Comparison of ENCODE assay signal across 22 mouse cellular contexts in the genomic region with DNA sequence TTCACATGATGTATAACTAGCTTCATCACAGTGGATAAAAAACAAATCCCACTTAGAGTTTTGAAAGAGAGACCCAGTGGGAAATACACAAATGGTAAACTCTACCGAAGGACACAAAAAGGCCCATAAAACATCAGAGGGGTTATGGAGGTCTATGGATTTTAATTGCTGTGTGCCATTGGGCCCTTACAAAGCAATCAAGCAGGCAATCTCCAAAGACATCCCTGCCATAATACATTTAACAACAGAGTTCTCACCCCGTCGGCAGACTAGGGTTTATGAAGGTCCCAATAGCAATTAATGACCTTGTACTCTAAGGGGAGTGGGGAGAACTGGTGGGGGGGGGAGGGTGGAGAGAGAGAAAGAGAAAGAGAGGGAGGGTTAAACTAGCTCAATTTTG.
"Had no signal": no experiment of that assay in that cellular context is flagged by ENCODE, and none has a peak within 500 bp of the region (broad histone marks: within the 10 kb centered on the region; RNA-seq: fewer than 3 reads in every experiment).

No protein-coding gene starts in this region.

- H3K4me2 ChIP-seq: limb, embryonic 12.5 days; limb, embryonic 15.5 days; liver, embryonic 11.5 days; lung, embryonic 14.5 days; neural tube, embryonic 12.5 days had no signal

- DNase-seq: kidney, adult 18-20 months; kidney, adult 9 months; kidney, postnatal 14 days; kidney, postnatal 4 days; left cerebral cortex, postnatal 4 days; liver, postnatal 0 days; lung, embryonic 14.5 days; right cerebral cortex, adult 18-20 months; right cerebral cortex, postnatal 14 days; right cerebral cortex, postnatal 4 days; thymus, adult 2 months; thymus, postnatal 14 days; thymus, postnatal 4 days had no signal

- H3K9me3 ChIP-seq: limb, embryonic 12.5 days; limb, embryonic 15.5 days; neural tube, embryonic 12.5 days had no signal

- H3K4me3 ChIP-seq: limb, embryonic 12.5 days; limb, embryonic 15.5 days; neural tube, embryonic 12.5 days had no signal

- H3K27me3 ChIP-seq: limb, embryonic 12.5 days; limb, embryonic 15.5 days; neural tube, embryonic 12.5 days had no signal

- H3K9ac ChIP-seq: limb, embryonic 12.5 days; limb, embryonic 15.5 days; liver, embryonic 14.5 days; liver, postnatal 0 days; lung, embryonic 14.5 days; neural tube, embryonic 12.5 days had no signal

- H3K27ac ChIP-seq: limb, embryonic 12.5 days; limb, embryonic 15.5 days; liver, embryonic 14.5 days; macrophage; neural tube, embryonic 12.5 days; stomach, postnatal 0 days had no signal

- ATAC-seq: intestine, embryonic 16.5 days; liver, postnatal 0 days; lung, postnatal 0 days had no signal

- H3K4me1 ChIP-seq: limb, embryonic 12.5 days; limb, embryonic 15.5 days; neural tube, embryonic 12.5 days had no signal

- H3K36me3 ChIP-seq: limb, embryonic 12.5 days; limb, embryonic 15.5 days; neural tube, embryonic 12.5 days had no signal
